Mouse (Mus musculus) adrenal gland, adult 8-10 months (tissue): Measurements from ENCODE around the gene Trpc5. TPM values are rescaled to one million over a fixed set of nuclear protein-coding genes. Genes with fewer than 3 reads are reported as not detected.

Experiments
- DNase-seq: peaks from one replicate; pipeline ENCODE4 v3.0.0; 2022
- total RNA-seq, 4 experiments: library from RNA; stranded (reverse); gene quantifications; 2 replicates each; pipeline ENCODE4 v1.2.4; 2022

Trpc5 gene
- total RNA-seq, 4 experiments from 2014 or later: 3.1 to 4.6 (median 4.0) TPM

GRCm38 (mm10) chrX:144335332-144336015 lies 352.5 kb downstream of the Trpc5 start:
- DNase-seq: no peak

Other genes starting within 250 kb of the Trpc5 start
- under 1 TPM in 1 of 4 experiments, not detected in 3; 0.08 TPM for gene Trpc5os, start 231.6 kb downstream of the Trpc5 start, total RNA-seq
- gene Rtl4, start 727 bp upstream of the Trpc5 start, total RNA-seq: 1 to 10 TPM; 1.9 to 4.7 (median 3.1) TPM